Mouse (Mus musculus): ENCODE results near the gene Tex29.

GRCm38 (mm10) chr8:11810426-11810825, 29.8 kb upstream of the Tex29 start:
- TF ChIP-seq POLR2A (IDR thresholded peaks at IDR 0.05; ENCODE audit: insufficient read length, low read depth): no peak
- TF ChIP-seq E2F4 (IDR thresholded peaks at IDR 0.05; ENCODE audit: insufficient read depth): no peak
- TF ChIP-seq MYOG (IDR thresholded peaks at IDR 0.05; ENCODE audit: control insufficient read depth in 1 of 3, insufficient read depth in 1 of 3, insufficient read length in 2 of 3, low read depth in 2 of 3): no peak
- TF ChIP-seq MAX (IDR thresholded peaks at IDR 0.05; ENCODE audit: low read depth): no peak
- no peak for TF ChIP-seq TCF3 (IDR thresholded peaks at IDR 0.05; ENCODE audit: insufficient read length, low read depth)
- TF ChIP-seq USF1 (IDR thresholded peaks at IDR 0.05; ENCODE audit: low read depth): no peak
- no peak for TF ChIP-seq CEBPB (IDR thresholded peaks at IDR 0.05; ENCODE audit: insufficient read depth, poor library complexity, severe bottlenecking)
- TF ChIP-seq TCF12 (IDR thresholded peaks at IDR 0.05; ENCODE audit: insufficient read depth, poor library complexity, severe bottlenecking): no peak
- TF ChIP-seq SRF (IDR thresholded peaks at IDR 0.05; ENCODE audit: control insufficient read depth, insufficient read length, low read depth): no peak
- TF ChIP-seq MYOD1 (IDR thresholded peaks at IDR 0.05; ENCODE audit: control insufficient read depth in 1 of 3, insufficient read length in 2 of 3, low read depth in 2 of 3): no peak
- TF ChIP-seq POLR2AphosphoS2 (IDR thresholded peaks at IDR 0.05; ENCODE audit: insufficient read length, low read depth): no peak
